Mouse (Mus musculus) liver, embryonic 11.5 days (tissue): ENCODE results near the gene Gapdh. TPM values are rescaled to one million over a fixed set of nuclear protein-coding genes. Genes with fewer than 3 reads are reported as not detected.

Experiments used
- ATAC-seq: fragments of 200-750 bp; cut with Nextera tagmentation; replicated peaks from 2 replicates; pipeline ENCODE4 v1.8.0; 2017; ENCODE audit warnings: moderate number of reproducible peaks, mild to moderate bottlenecking, moderate TSS enrichment, moderate library complexity; ENCODE audit not compliant: low FRiP score
- DNase-seq: peaks from one replicate; pipeline ENCODE4 v3.0.0-alpha.2; 2017; ENCODE audit warnings: low spot score
- H3K27ac ChIP-seq: fragments of 300-500 bp; sonication (generic); 2 replicates; pipeline ENCODE4 v1.5.1; 2014; ENCODE audit warnings: mild to moderate bottlenecking, low read depth, low read length, control low read depth
- H3K27me3 ChIP-seq: fragments of 300-500 bp; sonication (generic); replicated peaks from 2 replicates; pipeline ENCODE4 v1.6.1; 2014; ENCODE audit warnings: low read length, mixed read lengths; ENCODE audit not compliant: control insufficient read depth, insufficient read depth
- H3K36me3 ChIP-seq: fragments of 300-500 bp; sonication (generic); 2 replicates; pipeline ENCODE4 v1.6.1; 2014; ENCODE audit warnings: mild to moderate bottlenecking, low read length, moderate library complexity, mixed read lengths; ENCODE audit not compliant: control insufficient read depth, insufficient read depth
- H3K4me1 ChIP-seq: fragments of 300-500 bp; sonication (generic); replicated peaks from 2 replicates; pipeline ENCODE4 v1.6.1; 2014; ENCODE audit warnings: low read length, mixed read lengths; ENCODE audit not compliant: control insufficient read depth, insufficient read depth
- H3K4me2 ChIP-seq: fragments of 300-500 bp; sonication (generic); 2 replicates; pipeline ENCODE4 v1.6.1; 2014; ENCODE audit warnings: mild to moderate bottlenecking, control low read depth, moderate library complexity
- H3K4me3 ChIP-seq: fragments of 300-500 bp; sonication (generic); 2 replicates; pipeline ENCODE4 v1.5.1; 2014; ENCODE audit warnings: low read depth, low read length, control low read depth
- H3K9ac ChIP-seq: fragments of 300-500 bp; sonication (generic); 2 replicates; pipeline ENCODE4 v1.6.1; 2014; ENCODE audit warnings: low read depth, low read length, control low read depth
- H3K9me3 ChIP-seq: fragments of 300-500 bp; sonication (generic); 2 replicates; pipeline ENCODE4 v1.6.1; 2016; ENCODE audit warnings: low read length, inconsistent platforms, mixed read lengths; ENCODE audit not compliant: control insufficient read depth
- WGBS: fragments of 180-500 bp; shearing (Covaris S2); extraction: QIAGEN DNeasy Blood & Tissue Kit; methylation state at CpG from one replicate; pipeline ENCODE4 v1.1.7; 2014; 5-methylcytosine and 5-hydroxymethylcytosine counted together
- polyA plus RNA-seq: library from polyadenylated mRNA; unstranded; fragments of >200 nt; fragmentation: Nextera tagmentation; extraction: Ambion mirVana; gene quantifications from 2 replicates; pipeline ENCODE4 v1.2.1, GENCODE M21; 2014

Gene Gapdh
- polyA plus RNA-seq, 1 experiment from 2014 or later = 2,450 TPM

- H3K9me3 ChIP-seq = no peaks in the 10 kb centered on the region
- no peaks in the 10 kb centered on the region for H3K4me1 ChIP-seq
- H3K9ac ChIP-seq = no peak overlapping the region
- no peak for DNase-seq
- 92% methylated on average over 7 of the region's 7 CpGs for WGBS
- H3K27me3 ChIP-seq = no peaks in the 10 kb centered on the region
- H3K27ac ChIP-seq = no peak overlapping the region
- no peak overlapping the region for H3K4me2 ChIP-seq
- no peak for ATAC-seq
- peaks cover 87% of the 10 kb centered on the region for H3K36me3 ChIP-seq
- no peak overlapping the region for H3K4me3 ChIP-seq
Measured at GRCm38 (mm10) chr6:125179601-125180000, 13.3 kb upstream of the Gapdh start.

GRCm38 (mm10) chr6:125175469-125175868, 9.2 kb upstream of the Gapdh start:
- 90% methylated on average over 5 of the region's 5 CpGs for WGBS
- Histone ChIP-seq H3K4me2 (no peak overlapping the region), H3K4me1 (no peaks in the 10 kb centered on the region), H3K9ac (no peak overlapping the region), H3K36me3 (peaks cover 92% of the 10 kb centered on the region), H3K4me3 (no peak overlapping the region), H3K27me3 (no peaks in the 10 kb centered on the region), H3K9me3 (no peaks in the 10 kb centered on the region), H3K27ac (no peak overlapping the region)
- DNase-seq (no peak), ATAC-seq (no peak)

GRCm38 (mm10) chr6:125173256-125173655, 7.0 kb upstream of the Gapdh start:
- 94% methylated on average over 7 of the region's 7 CpGs for WGBS

GRCm38 (mm10) chr6:125172474-125172873, 6.2 kb upstream of the Gapdh start:
- H3K27me3 ChIP-seq = no peaks in the 10 kb centered on the region
- no peak overlapping the region for H3K4me3 ChIP-seq
- H3K9me3 ChIP-seq = no peaks in the 10 kb centered on the region
- no peak for ATAC-seq
- H3K27ac ChIP-seq = no peak overlapping the region
- H3K4me1 ChIP-seq = peaks cover 6% of the 10 kb centered on the region
- no peak overlapping the region for H3K9ac ChIP-seq
- whole genome bisulfite sequencing = 79% methylated on average over 2 of the region's 2 CpGs
- DNase-seq = no peak
- H3K4me2 ChIP-seq = no peak overlapping the region
- H3K36me3 ChIP-seq = peaks cover 92% of the 10 kb centered on the region

More at GRCm38 (mm10) chr6:125173256-125173655, 7.0 kb upstream of the Gapdh start:
- no peak for DNase-seq
- Histone ChIP-seq H3K4me2 (no peak overlapping the region), H3K4me3 (no peak overlapping the region), H3K4me1 (no peaks in the 10 kb centered on the region), H3K9ac (no peak overlapping the region), H3K27ac (no peak overlapping the region), H3K27me3 (no peaks in the 10 kb centered on the region), H3K9me3 (no peaks in the 10 kb centered on the region), H3K36me3 (peaks cover 94% of the 10 kb centered on the region)
- ATAC-seq = no peak

- DNase-seq (no peak), ATAC-seq (no peak)
- Histone ChIP-seq H3K27ac (no peak overlapping the region), H3K36me3 (peaks cover 73% of the 10 kb centered on the region), H3K27me3 (no peaks in the 10 kb centered on the region), H3K4me2 (no peak overlapping the region), H3K9ac (no peak overlapping the region), H3K4me3 (no peak overlapping the region), H3K9me3 (no peaks in the 10 kb centered on the region), H3K4me1 (peaks cover 17% of the 10 kb centered on the region)
- WGBS = 83% methylated on average over 6 of the region's 6 CpGs
Measured at GRCm38 (mm10) chr6:125170194-125170593, 3.9 kb upstream of the Gapdh start.

GRCm38 (mm10) chr6:125168086-125168485, 1.8 kb upstream of the Gapdh start:
- H3K4me3 ChIP-seq = no peak overlapping the region
- ATAC-seq (no peak), DNase-seq (no peak)
- H3K4me1 ChIP-seq = peaks cover 27% of the 10 kb centered on the region
- peak overlapping the region; percentile 83 for H3K9ac ChIP-seq
- peaks cover 66% of the 10 kb centered on the region for H3K36me3 ChIP-seq
- H3K4me2 ChIP-seq = no peak overlapping the region; the same call in 1 of the 2 replicates
- H3K27ac ChIP-seq = no peak overlapping the region
- no peaks in the 10 kb centered on the region for H3K9me3 ChIP-seq
- 92% methylated on average over 14 of the region's 14 CpGs for WGBS
- no peaks in the 10 kb centered on the region for H3K27me3 ChIP-seq

GRCm38 (mm10) chr6:125166861-125167650, 789 bp upstream of the Gapdh start:
- Histone ChIP-seq H3K9ac (peak overlapping the region; percentile 83), H3K4me2 (peak overlapping the region; percentile 96), H3K4me3 (peak overlapping the region; percentile 87), H3K36me3 (peaks cover 59% of the 10 kb centered on the region), H3K9me3 (no peaks in the 10 kb centered on the region), H3K4me1 (peaks cover 27% of the 10 kb centered on the region), H3K27me3 (no peaks in the 10 kb centered on the region), H3K27ac (peak overlapping the region; percentile 97)
- DNase-seq (peak; percentile 69), ATAC-seq (peak; percentile 17; the same call in 1 of the 2 replicates)
- WGBS = 18% methylated on average over 10 of the region's 10 CpGs

- peak; percentile 87 for ATAC-seq
- H3K4me2 ChIP-seq = peak overlapping the region; percentile 96
- WGBS = under 1% methylated on average over 36 of the region's 36 CpGs
- no peaks in the 10 kb centered on the region for H3K27me3 ChIP-seq
- H3K9ac ChIP-seq = peak overlapping the region; percentile 97
- H3K27ac ChIP-seq = peak overlapping the region; percentile 97
- peak overlapping the region; percentile 87 for H3K4me3 ChIP-seq
- peaks cover 39% of the 10 kb centered on the region for H3K4me1 ChIP-seq
- peaks cover 50% of the 10 kb centered on the region for H3K36me3 ChIP-seq
- peak; percentile 99 for DNase-seq
- no peaks in the 10 kb centered on the region for H3K9me3 ChIP-seq
Measured at GRCm38 (mm10) chr6:125165328-125165891, 857 bp downstream of the Gapdh start.
